Mouse (Mus musculus) cerebellum, adult 11 months (tissue): ENCODE measurements around the gene Uba3.
A peak's percentile ranks its signal among the peaks of the same experiment; 100 is the strongest.

Source experiments
- DNase-seq: peaks from one replicate; pipeline ENCODE4 v3.0.0; 2022

The Uba3 gene

DNA sequence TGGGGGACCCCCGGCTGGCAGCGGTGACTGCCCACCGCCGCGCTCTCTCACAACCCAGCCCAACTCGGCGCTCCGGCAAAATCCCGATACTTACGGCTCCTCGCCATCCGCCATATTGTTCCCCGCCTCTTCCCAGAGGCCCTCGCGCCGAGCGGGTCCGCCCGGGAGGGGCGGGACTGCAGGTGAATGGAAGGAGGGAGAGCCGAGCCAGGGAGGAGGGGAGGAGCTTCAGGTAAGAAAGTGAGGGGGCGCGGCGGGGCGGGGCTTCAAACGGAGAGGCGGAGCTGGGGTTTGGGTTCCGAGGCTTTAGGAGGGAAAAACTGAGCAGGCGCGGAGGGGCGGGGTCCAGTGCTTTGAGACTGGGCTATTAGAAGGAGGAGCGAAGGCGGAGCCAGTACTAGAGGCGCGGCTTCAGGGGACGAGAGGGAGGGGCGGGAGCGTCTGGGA is at the start of gene Uba3:
Uba3 (minus strand) TSS at position 209 of the 447 bp plus-strand sequence.
- peak; percentile 100 for DNase-seq

DNA sequence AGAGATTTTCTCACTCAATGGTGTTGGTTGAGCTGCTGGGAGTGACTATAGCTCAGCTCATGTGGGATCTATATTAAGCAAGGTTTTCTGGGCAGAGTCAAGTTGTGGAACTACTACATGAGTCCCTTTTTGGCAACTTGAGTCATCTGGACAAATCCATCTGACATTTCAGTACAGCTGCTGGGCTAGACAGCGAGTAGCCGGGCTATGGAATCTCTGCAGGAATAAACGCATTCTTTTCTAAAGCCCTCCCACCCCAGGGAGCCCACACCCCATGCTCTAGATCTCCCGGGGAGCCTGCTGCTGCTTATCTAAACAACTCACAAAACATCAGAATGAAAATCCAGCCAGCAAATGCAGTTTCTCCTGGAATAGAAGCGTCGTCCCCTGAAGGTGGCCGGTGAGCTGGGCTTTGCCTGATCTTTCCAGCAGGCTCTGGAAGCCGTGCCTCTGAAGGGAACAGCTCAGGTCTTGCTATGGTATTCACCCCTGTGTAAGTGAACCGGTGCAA is 47.3 kb upstream of the Uba3 start, which contains the start of gene Lmod3:
Lmod3 (minus strand) TSS at position 49 of the 511 bp plus-strand sequence.
- DNase-seq, result no peak

DNA sequence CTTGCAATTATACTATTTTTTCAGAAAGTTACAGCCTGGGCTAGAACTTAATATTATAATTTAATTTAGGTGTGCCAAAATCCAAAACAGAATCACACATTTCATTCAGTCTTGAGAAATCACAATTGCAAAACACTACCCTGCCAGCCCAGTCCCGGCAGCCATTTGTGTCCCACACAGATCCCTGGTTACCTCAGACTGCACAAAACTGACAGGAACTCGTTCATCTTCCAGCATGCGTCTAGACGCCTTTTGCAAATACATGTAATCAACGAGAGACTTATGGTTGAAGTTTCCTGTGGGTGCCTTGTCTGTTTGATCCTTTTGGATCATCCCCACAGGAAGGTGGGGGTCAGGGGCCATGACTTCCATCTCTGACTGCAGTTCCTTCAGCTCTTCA is 46.6 kb upstream of the Uba3 start:
- no peak for DNase-seq

DNA sequence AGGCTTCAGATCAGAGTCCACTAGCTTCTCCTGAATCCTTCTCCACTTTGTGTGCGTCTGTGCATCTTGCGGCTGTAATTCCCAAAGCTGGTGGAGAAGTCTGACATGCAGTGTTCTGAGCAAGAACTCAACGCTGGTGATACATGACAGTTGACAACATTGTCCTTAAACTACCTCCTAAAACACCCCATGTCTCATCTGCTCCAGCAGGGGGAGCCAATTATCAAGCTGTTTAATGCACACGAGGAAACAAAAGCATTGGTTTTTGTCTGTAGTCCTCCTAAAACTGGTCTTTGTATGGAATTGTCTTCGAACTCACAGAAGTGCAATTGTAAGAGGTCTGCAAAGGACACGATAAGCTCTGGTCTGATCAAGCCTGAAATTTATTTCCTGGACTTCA is 45.5 kb upstream of the Uba3 start:
- DNase-seq, result peak; percentile 20

DNA sequence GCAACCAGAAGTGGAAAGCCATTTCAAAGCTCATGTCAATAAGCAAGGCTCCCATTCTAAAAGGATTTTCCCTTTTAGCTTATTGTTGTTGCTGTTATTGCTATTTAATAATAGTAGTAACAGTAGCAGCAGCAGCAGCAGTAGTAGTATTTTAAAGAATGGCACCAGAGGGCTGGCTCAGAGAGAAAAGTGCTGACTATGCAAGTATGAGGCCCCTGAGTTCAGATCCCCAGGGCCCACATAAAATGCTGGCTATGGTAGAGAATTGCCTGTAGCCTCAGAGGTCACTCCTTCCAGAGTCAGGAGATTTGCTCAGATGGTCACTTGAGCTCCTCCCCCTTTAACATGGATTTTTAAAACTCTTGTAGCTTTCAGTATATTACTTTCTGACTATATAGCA is 39.8 kb upstream of the Uba3 start:
- DNase-seq, result no peak

DNA sequence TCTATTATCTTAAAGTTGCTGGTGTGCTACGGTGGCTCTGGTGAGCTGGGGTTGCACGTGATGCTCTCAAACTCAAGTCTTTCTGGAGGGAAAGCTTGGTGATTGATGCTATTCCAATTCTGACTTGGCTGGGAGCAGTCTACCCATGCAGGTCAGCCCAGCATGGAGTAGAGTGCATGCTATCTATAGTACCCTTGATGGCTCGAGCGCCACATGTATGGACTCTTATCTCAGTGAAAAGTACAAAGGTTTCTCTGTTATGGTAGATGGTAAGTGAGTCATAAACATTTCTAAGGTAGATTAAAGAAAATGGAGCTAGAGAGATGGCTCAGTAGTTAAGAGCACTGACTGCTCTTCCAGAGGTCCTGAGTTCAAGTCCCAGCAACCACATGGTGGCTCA is 37.1 kb upstream of the Uba3 start:
- DNase-seq, result no peak

DNA sequence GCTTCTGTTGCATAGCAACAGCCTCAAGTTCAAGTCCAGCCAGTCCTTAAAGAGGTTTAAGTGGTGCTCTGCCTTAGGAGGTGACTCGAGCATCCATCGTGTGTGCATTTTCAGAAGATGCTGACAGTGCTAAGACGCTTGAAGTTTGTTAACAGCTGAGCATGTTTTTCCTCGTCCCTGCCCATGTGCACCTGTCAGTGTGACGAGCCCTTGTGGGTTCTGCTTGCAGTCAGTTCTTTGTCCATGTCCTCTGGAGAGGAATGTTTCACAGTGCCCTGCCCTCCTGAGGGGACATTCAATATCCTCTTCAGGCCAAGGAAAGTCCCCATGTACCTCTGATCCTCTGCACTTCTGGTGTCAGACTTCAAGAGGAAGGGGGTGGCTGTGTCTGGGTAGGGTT is 34.6 kb upstream of the Uba3 start:
- DNase-seq, result no peak

DNA sequence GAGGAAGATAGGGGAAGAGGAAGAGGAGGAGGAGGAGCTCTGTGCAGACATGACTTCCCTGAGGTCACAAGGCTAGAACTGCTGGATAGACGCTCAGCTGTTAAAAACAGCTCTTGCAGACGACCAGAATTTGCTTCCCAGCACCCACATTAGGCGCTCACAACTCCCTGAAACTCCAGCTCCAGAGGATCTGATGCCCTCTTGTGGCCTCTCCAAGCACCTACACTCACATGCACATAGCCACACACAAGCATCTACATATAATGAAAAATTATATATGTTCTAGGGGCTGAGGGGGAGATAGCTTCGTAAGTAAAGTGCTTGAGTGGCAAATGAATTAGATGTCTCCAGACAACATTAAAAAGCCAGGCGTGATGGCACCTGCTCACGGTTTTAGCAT is 33.9 kb upstream of the Uba3 start:
- no peak for DNase-seq

DNA sequence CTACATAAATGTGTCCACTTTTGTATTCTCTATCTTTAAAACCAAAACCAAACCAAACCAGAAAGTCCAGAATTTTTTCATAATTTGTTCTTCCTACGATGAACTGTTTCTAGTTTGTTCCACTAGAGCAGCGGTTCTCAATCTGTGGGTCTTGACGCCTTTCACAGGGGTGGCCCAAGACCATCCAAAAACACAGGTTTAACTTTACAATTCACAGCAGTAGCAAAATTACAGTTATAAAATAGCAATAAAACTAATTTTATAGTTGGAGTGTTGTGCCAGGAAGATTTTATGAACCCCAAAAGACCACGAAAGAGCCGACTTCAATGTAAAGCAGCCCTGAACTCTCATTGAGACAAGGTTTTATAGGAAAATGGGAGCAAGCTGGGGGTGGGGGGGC is 30.6 kb upstream of the Uba3 start:
- no peak for DNase-seq

DNA sequence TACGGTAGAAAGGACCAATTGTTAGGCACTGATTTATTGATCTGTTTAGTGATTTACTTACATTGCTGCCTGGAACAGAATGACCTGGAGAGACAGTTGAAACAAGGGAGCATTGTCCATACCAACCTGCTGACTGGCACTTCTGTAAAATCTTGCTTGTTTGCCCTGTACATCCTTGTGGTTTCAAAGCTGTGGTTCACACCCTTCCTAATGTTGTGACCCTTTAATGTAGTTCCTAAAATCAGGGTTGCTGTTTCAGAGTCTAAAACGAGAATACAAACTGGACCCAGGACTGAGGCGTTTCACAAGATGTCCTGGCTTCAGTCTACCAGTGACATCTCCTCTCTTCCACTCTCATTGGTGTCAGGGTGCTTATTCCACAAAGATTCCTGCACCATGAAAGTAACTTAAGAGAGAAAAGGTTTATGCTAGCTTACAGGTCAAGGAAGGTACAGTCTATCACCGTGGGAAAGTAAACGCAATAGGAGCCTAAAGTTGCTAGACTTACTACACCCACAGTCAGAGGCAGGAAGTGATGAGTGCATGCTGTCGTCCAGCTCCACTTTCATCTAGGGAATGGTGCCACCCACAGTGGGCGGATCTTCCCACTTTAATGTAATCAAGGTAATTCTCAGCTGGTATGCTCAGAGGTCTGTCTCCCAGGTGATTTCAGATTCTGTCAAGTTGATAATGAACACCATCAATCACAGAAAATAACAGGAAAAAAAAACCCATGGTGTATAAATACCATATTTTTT is 29.6 kb upstream of the Uba3 start:
- no peak for DNase-seq

DNA sequence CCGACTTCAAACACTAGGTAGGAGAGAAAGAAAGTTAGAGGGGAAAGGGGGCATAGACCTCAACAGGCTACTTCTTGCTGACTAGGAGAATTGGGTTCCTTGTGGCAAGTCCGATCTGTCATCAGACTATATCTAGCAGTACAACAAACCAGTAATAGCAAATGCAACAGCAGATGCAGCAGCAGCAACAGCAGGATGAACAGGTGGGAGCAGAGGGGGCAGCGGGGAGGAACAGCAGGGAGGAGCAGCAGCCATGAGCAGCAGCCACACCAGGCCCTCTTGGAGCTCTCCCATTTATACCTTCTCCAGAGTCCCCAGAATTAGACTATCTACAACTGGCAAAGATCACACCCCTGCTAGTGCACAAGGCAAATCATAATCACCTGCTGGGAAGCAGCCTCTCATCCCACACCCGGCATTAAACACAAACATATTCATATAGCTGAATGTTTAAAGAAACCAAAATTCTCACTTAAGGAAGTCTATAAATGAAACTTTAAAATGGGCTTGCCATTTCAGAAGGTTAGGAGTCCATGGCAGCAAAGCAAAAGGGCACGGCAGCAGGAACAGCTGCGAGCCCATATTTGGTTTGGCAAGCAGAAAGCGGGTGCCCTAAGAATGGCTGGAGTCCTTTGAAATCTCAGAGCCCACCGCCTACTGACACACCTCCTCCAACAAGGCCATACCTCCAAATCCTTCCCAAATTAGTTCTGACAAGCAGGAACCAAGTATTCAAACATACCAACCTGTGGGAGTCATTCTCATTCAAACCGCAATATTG is 21.8 kb upstream of the Uba3 start:
- no peak for DNase-seq

DNA sequence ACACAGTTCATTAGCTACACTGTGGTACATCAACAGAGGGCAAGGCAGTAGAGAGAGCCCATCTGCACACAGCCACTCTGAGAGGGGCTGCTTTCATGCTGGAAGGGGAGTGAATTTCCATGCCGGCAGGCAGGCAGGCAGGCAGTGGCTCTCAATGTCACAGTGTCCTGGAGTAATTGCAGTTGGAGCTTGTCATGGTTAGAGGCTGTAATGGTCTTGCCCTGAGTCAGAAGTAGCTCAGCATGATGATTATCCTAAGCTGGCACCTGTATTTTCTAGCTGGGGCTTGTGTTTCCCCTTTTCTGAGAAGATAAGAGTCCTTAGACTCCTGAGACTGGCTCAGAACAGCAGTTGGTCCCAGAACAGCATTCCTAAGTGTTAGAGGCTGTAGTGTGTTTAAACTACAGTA is 20.6 kb upstream of the Uba3 start:
- DNase-seq, result no peak

DNA sequence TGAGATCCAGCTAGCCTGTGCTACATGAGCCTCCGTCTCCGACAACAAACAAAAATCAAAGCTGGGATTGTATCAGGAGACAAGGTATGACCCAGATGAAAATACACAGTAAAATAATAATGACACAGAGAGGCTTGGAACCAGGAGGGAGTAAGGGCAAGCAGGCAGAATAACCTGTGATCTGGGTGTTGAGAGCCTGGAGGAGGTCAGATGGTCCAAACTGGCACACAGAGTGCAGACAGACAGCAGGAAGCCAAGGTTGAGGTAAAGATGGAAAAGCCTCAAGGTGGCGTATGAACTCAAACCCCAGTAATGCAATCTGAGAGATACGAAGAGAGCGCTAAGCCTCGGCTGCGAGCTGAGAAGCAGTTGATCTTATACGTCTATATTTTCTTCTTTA is 19.1 kb upstream of the Uba3 start:
- DNase-seq, result no peak

DNA sequence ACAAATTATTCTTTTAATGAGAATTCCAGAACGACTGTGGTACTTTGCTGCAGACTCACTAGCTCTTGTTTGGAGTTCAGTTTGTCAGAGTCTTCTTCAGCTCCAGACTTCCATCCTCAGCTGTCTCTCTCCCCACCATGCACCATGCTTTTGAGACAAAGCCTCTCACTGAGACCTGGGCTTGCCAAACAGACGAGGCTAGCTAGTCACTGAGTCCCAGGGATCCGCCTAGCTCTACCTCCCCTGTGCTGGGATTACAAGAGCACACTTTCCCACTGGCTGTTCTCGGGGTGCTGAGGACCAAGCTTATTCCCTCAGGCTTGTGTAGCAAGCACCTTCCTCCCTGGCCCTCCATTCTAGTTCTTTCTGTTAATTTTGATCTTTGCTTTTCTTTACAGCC is 18.1 kb upstream of the Uba3 start:
- DNase-seq, result no peak

DNA sequence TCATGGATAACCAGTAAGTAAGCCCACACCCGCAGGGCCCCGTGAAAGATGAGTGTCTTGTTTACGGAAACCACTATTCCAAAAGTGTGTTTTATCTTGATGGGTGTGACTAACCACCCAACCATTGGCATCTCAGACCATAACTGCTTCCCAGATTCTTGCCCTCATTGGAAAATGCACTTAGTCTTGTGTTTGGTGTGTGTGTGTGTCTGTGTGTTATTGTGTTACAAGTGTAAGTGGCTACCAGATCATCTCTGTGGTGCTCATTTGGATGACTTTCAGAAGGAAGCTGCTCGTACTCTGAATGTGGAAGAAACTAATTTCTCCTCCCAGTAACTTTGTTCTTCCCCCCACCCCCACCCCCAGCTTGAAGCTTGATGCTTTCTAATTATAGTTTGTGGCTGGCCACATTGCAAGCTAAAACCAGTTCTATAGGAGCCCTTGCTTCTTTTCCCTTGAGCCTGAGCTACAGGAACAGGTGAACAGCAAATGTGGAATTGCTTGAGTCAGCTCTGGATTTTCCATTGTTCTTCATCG is 17.6 kb upstream of the Uba3 start:
- no peak for DNase-seq

DNA sequence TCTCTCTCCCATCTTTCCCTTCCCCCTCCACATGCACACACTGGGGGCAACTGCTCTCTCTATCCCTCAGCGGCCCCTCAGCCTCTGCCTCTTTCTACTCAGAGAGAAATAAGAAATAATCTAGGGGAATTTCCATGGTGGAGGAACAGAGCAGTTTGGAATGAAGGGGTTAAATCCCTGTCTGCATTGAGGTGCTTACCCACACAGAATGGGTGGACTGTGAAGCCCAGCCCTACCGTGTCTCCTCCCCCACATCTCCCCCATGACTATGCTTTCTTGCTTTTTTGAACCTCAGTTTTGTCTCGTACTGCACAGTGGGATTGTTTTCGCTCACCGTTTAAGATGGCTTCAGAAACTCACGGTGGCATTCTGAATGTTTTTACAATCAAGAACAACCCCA is 16.9 kb upstream of the Uba3 start:
- DNase-seq, result no peak

DNA sequence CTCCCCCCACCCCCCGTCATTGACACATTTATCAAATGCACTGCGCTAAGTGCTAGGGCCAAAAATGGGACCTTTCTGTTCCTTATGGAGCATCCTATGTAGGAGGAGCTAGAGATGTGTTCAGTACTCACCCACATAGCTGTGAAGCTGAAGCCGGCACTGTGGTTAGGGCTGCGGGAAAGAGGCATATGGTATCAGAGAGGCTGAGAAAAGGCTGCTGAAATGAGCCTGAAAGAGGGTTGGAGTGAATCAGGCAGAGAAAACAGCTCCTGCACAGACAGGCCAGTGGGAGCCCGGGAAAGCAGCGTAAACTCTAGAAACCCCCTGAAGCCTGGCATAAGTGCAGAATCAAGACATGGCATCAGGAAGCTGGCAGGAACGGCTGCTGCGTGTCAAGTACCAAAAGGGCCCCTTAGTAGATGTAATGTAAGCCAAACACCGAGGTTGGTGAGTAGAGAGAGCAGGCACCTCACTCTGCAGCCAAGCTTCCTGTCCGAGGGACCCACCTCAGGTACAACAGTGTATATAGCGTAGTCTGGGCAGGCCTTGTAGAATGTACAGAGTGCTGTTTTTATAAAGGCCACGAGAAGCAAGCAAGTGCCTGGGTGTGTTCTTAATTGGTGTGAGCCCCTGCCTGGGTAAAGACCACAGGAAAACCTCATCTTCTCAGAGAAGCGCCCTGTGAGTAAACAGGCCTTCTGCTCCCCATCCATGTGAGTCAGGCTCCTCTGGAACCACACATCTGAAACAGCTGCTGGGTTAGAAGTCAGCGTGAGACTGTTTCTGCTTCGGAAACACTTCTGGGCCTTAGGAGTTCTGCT is 16.0 kb upstream of the Uba3 start:
- no peak for DNase-seq

DNA sequence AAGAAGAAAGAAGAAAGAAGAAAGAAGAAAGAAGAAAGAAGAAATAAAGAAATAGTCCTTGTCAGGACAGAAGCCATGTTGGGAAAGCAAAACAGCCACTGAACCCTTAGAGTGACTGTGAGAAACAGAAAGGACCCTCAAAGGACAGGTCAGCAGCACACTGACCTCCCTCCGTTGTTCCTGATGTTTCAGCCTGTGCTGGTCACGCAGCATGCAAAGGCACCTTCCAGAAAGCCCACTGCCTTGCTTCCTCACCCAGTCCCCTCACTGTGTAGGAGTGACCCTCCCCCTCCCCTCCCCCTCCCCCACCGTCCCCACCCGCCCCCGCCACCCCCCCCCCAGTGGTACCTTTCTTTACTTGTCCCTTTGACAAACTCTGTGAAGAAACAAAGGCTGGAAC is 15.2 kb upstream of the Uba3 start:
- no peak for DNase-seq

DNA sequence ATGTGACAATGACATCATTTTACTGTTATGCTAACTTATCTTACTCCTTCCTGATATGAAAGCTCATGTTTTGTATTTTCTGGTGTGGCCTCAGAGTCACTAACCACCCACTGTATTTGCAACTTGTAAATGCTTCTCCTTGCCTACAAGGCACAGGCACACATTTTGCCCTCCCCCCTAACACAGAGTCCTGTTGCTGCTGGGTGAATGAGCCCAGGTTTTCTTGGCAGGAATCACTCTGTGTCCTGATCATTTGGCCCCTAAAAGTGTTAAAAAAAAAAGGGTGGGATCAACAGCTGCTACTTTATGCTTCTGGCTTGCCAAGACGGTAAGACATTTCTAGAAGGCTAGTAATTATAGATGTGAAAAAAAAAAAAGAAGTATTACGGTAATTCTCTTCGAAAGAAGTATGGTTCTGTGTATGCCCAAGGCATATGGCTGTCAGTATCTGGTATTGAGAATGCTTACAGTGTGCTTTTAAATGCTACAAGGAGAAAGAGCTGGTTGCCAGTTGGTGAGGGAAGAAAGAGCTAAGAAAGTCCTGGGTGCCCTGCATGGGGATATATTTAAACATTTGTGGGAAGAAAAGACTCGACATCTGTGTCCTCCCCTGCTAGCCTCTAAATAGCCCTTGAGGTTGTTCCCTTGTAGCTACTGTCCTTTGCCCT is 10.8 kb upstream of the Uba3 start:
- DNase-seq, result no peak

DNA sequence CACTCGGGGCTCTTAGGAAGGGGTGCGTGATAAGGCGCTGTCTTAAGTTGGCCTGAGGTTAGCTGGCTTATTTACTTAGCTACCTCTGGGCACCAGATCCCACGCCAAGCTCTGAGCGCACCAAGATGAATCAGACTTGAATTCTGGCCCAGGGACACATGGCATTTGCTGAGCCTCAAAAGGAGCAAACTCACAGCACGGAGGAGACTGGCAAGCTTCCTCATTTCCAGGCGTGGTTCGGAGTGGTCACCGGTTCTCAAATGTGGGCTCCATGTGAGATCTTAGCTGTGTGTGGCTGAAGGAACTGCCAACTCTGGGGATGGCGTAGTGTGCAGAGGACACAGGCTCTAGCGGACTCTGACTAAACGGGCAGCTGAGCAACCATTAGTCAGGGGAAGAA is 6.5 kb upstream of the Uba3 start:
- peak; percentile 55 for DNase-seq

DNA sequence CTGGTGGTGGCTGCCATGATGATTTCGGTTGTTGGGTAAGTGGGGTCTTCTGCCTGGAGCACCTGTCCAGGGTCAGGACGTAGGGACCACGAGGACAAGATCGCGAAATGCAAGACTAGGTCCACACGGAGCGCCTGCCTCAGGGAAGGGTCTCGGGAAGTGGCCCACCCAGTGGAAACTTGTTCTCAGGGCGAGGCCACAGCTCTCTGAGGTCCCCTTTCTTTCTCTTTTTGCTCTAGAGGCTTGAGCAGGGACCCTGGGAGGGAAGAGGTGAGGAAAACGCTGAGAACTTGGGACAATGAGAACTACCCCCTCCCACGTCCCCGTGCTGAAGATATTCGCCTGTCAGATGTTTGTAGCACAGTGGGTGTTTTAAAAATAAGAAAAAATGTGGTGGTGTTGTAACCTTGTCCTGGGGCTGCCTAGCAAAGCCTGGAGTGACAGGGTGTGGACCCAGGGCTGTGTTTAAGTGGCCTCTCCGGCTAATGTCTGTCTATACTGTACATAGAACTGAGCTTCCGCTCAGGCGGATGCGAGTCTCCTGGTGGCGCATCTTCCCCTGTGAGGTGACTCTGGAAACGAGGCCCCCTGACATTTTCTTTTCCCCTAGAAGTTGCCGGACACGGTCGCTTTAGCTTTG is 5.6 kb upstream of the Uba3 start:
- DNase-seq, result no peak
